Mouse (Mus musculus) brown adipose tissue, adult 24 weeks (tissue): ENCODE results near the gene Pclo. TPM values are rescaled to one million over a fixed set of nuclear protein-coding genes. Genes with fewer than 3 reads are reported as not detected.

Experiments
- H3K27ac ChIP-seq: fragments of 200-500 bp; replicated peaks from 2 replicates; pipeline ENCODE4 v1.5.1; 2012; ENCODE audit warnings: low read depth, mild to moderate bottlenecking, low read length
- H3K4me1 ChIP-seq: fragments of 200-500 bp; 2 replicates; pipeline ENCODE4 v1.6.1; 2012; ENCODE audit warnings: low read length, mixed read lengths; ENCODE audit not compliant: control insufficient read depth, insufficient read depth, insufficient read length
- H3K4me3 ChIP-seq: fragments of 200-500 bp; 2 replicates; pipeline ENCODE4 v1.5.1; 2012; ENCODE audit warnings: low read depth, mild to moderate bottlenecking, low read length, moderate library complexity; ENCODE audit not compliant: insufficient read depth
- polyA plus RNA-seq: library from polyadenylated mRNA; stranded (reverse); fragments of >200 nt; gene quantifications from 2 replicates; pipeline ENCODE4 v1.2.4, GENCODE M21; 2012; ENCODE audit not compliant: missing spikeins, insufficient read depth, insufficient read length

The Pclo gene
- polyA plus RNA-seq, 1 experiment: 1.7 TPM

GRCm38 (mm10) chr5:14621146-14621545 lies 106.4 kb downstream of the Pclo start:
- H3K4me3 ChIP-seq: no peak overlapping the region
- no peak overlapping the region for H3K27ac ChIP-seq
- no peaks in the 10 kb centered on the region for H3K4me1 ChIP-seq

- Histone ChIP-seq H3K4me3 (no peak overlapping the region), H3K27ac (no peak overlapping the region), H3K4me1 (no peaks in the 10 kb centered on the region)
These were observed 108.6 kb downstream of the Pclo start for GRCm38 (mm10) chr5:14623360-14623759.

- Histone ChIP-seq H3K4me1 (no peaks in the 10 kb centered on the region), H3K27ac (no peak overlapping the region), H3K4me3 (no peak overlapping the region)
These were observed 126.5 kb downstream of the Pclo start for GRCm38 (mm10) chr5:14641260-14641659.

- no peaks in the 10 kb centered on the region for H3K4me1 ChIP-seq
- H3K4me3 ChIP-seq: no peak overlapping the region
- H3K27ac ChIP-seq: no peak overlapping the region
These were observed 131.1 kb downstream of the Pclo start for GRCm38 (mm10) chr5:14645856-14646255.

GRCm38 (mm10) chr5:14660637-14661036 lies 145.9 kb downstream of the Pclo start:
- H3K27ac ChIP-seq: no peak overlapping the region
- H3K4me3 ChIP-seq: no peak overlapping the region
- H3K4me1 ChIP-seq: no peaks in the 10 kb centered on the region

- no peak overlapping the region for H3K4me3 ChIP-seq
- H3K27ac ChIP-seq: no peak overlapping the region
- no peaks in the 10 kb centered on the region for H3K4me1 ChIP-seq
These were observed 147.5 kb downstream of the Pclo start for GRCm38 (mm10) chr5:14662180-14662579.

- no peak overlapping the region for H3K4me3 ChIP-seq
- H3K27ac ChIP-seq: no peak overlapping the region
- no peaks in the 10 kb centered on the region for H3K4me1 ChIP-seq
These were observed 147.9 kb downstream of the Pclo start for GRCm38 (mm10) chr5:14662603-14663002.

GRCm38 (mm10) chr5:14680419-14680818 lies 165.7 kb downstream of the Pclo start:
- no peaks in the 10 kb centered on the region for H3K4me1 ChIP-seq
- H3K4me3 ChIP-seq: no peak overlapping the region
- H3K27ac ChIP-seq: no peak overlapping the region

GRCm38 (mm10) chr5:14691995-14692394 lies 177.3 kb downstream of the Pclo start:
- Histone ChIP-seq H3K4me3 (no peak overlapping the region), H3K27ac (no peak overlapping the region), H3K4me1 (no peaks in the 10 kb centered on the region)

GRCm38 (mm10) chr5:14696745-14697144 lies 182.0 kb downstream of the Pclo start:
- no peak overlapping the region for H3K4me3 ChIP-seq
- no peaks in the 10 kb centered on the region for H3K4me1 ChIP-seq
- no peak overlapping the region for H3K27ac ChIP-seq

- Histone ChIP-seq H3K4me3 (no peak overlapping the region), H3K4me1 (no peaks in the 10 kb centered on the region), H3K27ac (no peak overlapping the region)
These were observed 186.2 kb downstream of the Pclo start for GRCm38 (mm10) chr5:14700900-14701299.

- no peak overlapping the region for H3K4me3 ChIP-seq
- no peak overlapping the region for H3K27ac ChIP-seq
- H3K4me1 ChIP-seq: no peaks in the 10 kb centered on the region
These were observed 190.7 kb downstream of the Pclo start for GRCm38 (mm10) chr5:14705423-14705822.

GRCm38 (mm10) chr5:14707311-14707710 lies 192.6 kb downstream of the Pclo start:
- no peak overlapping the region for H3K4me3 ChIP-seq
- no peak overlapping the region for H3K27ac ChIP-seq
- no peaks in the 10 kb centered on the region for H3K4me1 ChIP-seq

GRCm38 (mm10) chr5:14723576-14723975 lies 208.9 kb downstream of the Pclo start:
- Histone ChIP-seq H3K4me1 (no peaks in the 10 kb centered on the region), H3K27ac (no peak overlapping the region), H3K4me3 (no peak overlapping the region)

GRCm38 (mm10) chr5:14728676-14729253 lies 214.0 kb downstream of the Pclo start:
- no peak overlapping the region for H3K27ac ChIP-seq
- H3K4me3 ChIP-seq: no peak overlapping the region
- no peaks in the 10 kb centered on the region for H3K4me1 ChIP-seq

GRCm38 (mm10) chr5:14750882-14751281 lies 236.2 kb downstream of the Pclo start:
- Histone ChIP-seq H3K27ac (no peak overlapping the region), H3K4me1 (no peaks in the 10 kb centered on the region), H3K4me3 (no peak overlapping the region)

- H3K27ac ChIP-seq: no peak overlapping the region
- H3K4me3 ChIP-seq: no peak overlapping the region
- no peaks in the 10 kb centered on the region for H3K4me1 ChIP-seq
These were observed 252.0 kb downstream of the Pclo start for GRCm38 (mm10) chr5:14766686-14767085.
